Mouse (Mus musculus): Measurements from ENCODE around the gene Slc34a3. TPM values are rescaled to one million over a fixed set of nuclear protein-coding genes. Genes with fewer than 3 reads are reported as not detected.
"Not testable (repeated sequence)": the region's sequence is repeated elsewhere in the genome, so short reads cannot be mapped to it uniquely, and the experiment has no call there.

Slc34a3 gene
- polyA plus RNA-seq, 1 experiment from 2014 or later: not detected

DNA sequence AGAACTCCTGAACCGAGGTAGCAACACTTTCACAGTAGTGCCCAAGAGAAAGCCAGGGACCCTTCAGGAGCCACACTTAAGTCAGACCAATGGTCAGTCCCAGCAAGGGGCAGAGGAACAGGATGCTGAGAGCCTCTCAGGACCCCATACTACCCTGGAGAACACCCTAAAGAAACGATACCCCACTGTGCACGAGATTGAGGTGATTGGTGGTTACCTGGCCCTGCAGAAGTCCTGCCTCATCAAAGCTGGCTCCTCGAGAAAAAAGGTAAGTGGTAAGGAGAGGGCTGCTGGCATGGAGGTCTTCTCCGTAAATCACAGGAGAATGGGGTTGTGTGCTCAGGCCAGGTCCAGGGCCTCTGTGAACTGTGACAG lies 30.1 kb upstream of the Slc34a3 start:
- Histone ChIP-seq H3K36me3 (peaks cover 1% of the 10 kb centered on the region; the same call in 1 of the 2 replicates), H3K9me3 (replicated peaks) (no peaks in the 10 kb centered on the region), H3K4me2 (peak overlapping the region; percentile 100), H3K27me3 (peaks cover 15% of the 10 kb centered on the region), H3K27ac (no peak overlapping the region), H3K9ac (peak overlapping the region; percentile 67; the same call in 1 of the 2 replicates), H3K4me3 (no peak overlapping the region), H3K4me1 (replicated peaks) (peaks cover 50% of the 10 kb centered on the region)
- no peak for ATAC-seq (replicated peaks; ENCODE audit: insufficient number of reproducible peaks, insufficient read depth, low FRiP score, low read depth)
- WGBS: 75% methylated on average over 5 of the region's 5 CpGs

- Histone ChIP-seq H3K9ac (peak overlapping the region; percentile 67), H3K4me2 (peak overlapping the region; percentile 100), H3K9me3 (replicated peaks) (no peaks in the 10 kb centered on the region), H3K27me3 (peaks cover 15% of the 10 kb centered on the region), H3K4me3 (peak overlapping the region; percentile 91), H3K27ac (no peak overlapping the region), H3K4me1 (replicated peaks) (peaks cover 50% of the 10 kb centered on the region), H3K36me3 (no peaks in the 10 kb centered on the region)
- no peak for ATAC-seq (replicated peaks; ENCODE audit: insufficient number of reproducible peaks, insufficient read depth, low FRiP score, low read depth)
- WGBS: 20% methylated on average over 12 of the region's 12 CpGs
These were observed 29.6 kb upstream of the Slc34a3 start for GRCm38 (mm10) chr2:25263623-25264285.

GRCm38 (mm10) chr2:25262795-25263622 lies 28.8 kb upstream of the Slc34a3 start:
- no peaks in the 10 kb centered on the region for H3K9me3 ChIP-seq (replicated peaks)
- peak; percentile 18 for ATAC-seq (replicated peaks; ENCODE audit: insufficient number of reproducible peaks, insufficient read depth, low FRiP score, low read depth)
- peak overlapping the region; percentile 44; the same call in 1 of the 2 replicates for H3K27ac ChIP-seq
- peaks cover 15% of the 10 kb centered on the region for H3K27me3 ChIP-seq
- H3K9ac ChIP-seq: peak overlapping the region; percentile 67
- peak overlapping the region; percentile 100 for H3K4me2 ChIP-seq
- WGBS: under 1% methylated on average over 82 of the region's 82 CpGs
- no peaks in the 10 kb centered on the region for H3K36me3 ChIP-seq
- H3K4me3 ChIP-seq: peak overlapping the region; percentile 91
- H3K4me1 ChIP-seq (replicated peaks): peaks cover 50% of the 10 kb centered on the region

- Histone ChIP-seq H3K27ac (peak within 1 kb of the TSS; percentile 46), H3K4me1 (replicated peaks) (peaks cover 46% of the 10 kb centered on the region), H3K9me3 (replicated peaks) (no peaks in the 10 kb centered on the region), H3K27me3 (peaks cover 15% of the 10 kb centered on the region), H3K36me3 (no peaks in the 10 kb centered on the region), H3K9ac (peak within 1 kb of the TSS; percentile 67), H3K4me2 (peak within 1 kb of the TSS; percentile 100), H3K4me3 (peak within 1 kb of the TSS; percentile 91)
- under 1% methylated on average over 39 of the region's 39 CpGs for WGBS
- ATAC-seq (replicated peaks; ENCODE audit: insufficient number of reproducible peaks, insufficient read depth, low FRiP score, low read depth): peak; percentile 98
These were observed 28.2 kb upstream of the Slc34a3 start, which contains the start of gene Tprn for GRCm38 (mm10) chr2:25262291-25262767. TSS of gene Tprn (plus strand) at chr2:25262618.

DNA sequence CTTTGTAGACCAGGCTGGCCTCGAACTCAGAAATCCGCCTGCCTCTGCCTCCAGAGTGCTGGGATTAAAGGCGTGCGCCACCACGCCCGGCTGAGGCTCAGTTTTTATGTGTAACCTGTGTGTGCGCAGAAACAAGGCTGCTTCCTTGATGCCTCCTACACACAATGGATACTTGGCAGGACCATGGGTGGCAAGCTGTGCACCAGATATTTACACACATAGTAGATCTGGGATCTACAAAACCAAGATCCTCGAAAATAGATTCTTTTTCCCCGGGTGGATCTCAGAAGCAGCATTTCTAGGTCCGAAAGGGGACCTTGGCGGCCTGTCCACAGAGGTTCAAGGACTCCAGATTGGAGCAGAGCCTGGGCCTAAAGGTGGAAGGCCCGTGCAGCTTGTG lies 27.7 kb upstream of the Slc34a3 start:
- Histone ChIP-seq H3K27ac (peak overlapping the region; percentile 46), H3K9ac (peak overlapping the region; percentile 37; the same call in 1 of the 2 replicates), H3K9me3 (replicated peaks) (no peaks in the 10 kb centered on the region), H3K27me3 (peaks cover 15% of the 10 kb centered on the region), H3K4me2 (peak overlapping the region; percentile 100), H3K4me3 (peak overlapping the region; percentile 91), H3K36me3 (no peaks in the 10 kb centered on the region), H3K4me1 (replicated peaks) (peaks cover 42% of the 10 kb centered on the region)
- ATAC-seq (replicated peaks; ENCODE audit: insufficient number of reproducible peaks, insufficient read depth, low FRiP score, low read depth): no peak
- WGBS: 41% methylated on average over 12 of the region's 12 CpGs

GRCm38 (mm10) chr2:25258887-25259286 lies 24.7 kb upstream of the Slc34a3 start:
- no peak overlapping the region for H3K4me3 ChIP-seq
- 66% methylated on average over 2 of the region's 2 CpGs for WGBS

GRCm38 (mm10) chr2:25257250-25257649 lies 23.1 kb upstream of the Slc34a3 start:
- not testable (repeated sequence) for H3K4me3 ChIP-seq; H3K9ac ChIP-seq; H3K27me3 ChIP-seq; ATAC-seq (replicated peaks; ENCODE audit: insufficient number of reproducible peaks, insufficient read depth, low FRiP score, low read depth); H3K36me3 ChIP-seq; H3K4me2 ChIP-seq; H3K27ac ChIP-seq; H3K9me3 ChIP-seq (replicated peaks)
- H3K4me1 ChIP-seq (replicated peaks): peaks cover 20% of the 10 kb centered on the region
- 86% methylated on average over 5 of the region's 5 CpGs for WGBS

More at GRCm38 (mm10) chr2:25258887-25259286, 24.7 kb upstream of the Slc34a3 start:
- ATAC-seq (replicated peaks; ENCODE audit: insufficient number of reproducible peaks, insufficient read depth, low FRiP score, low read depth): no peak
- Histone ChIP-seq H3K27me3 (peaks cover 8% of the 10 kb centered on the region), H3K4me1 (replicated peaks) (peaks cover 32% of the 10 kb centered on the region), H3K9me3 (replicated peaks) (no peaks in the 10 kb centered on the region), H3K27ac (no peak overlapping the region), H3K4me2 (no peak overlapping the region), H3K36me3 (no peaks in the 10 kb centered on the region), H3K9ac (no peak overlapping the region)

- Histone ChIP-seq H3K4me1 (replicated peaks) (peaks cover 16% of the 10 kb centered on the region), H3K36me3 (peaks cover 10% of the 10 kb centered on the region), H3K4me2 (peak overlapping the region; percentile 91), H3K4me3 (peak overlapping the region; percentile 81), H3K9ac (peak overlapping the region; percentile 81)
- H3K27me3 ChIP-seq; H3K27ac ChIP-seq; H3K9me3 ChIP-seq (replicated peaks); ATAC-seq (replicated peaks; ENCODE audit: insufficient number of reproducible peaks, insufficient read depth, low FRiP score, low read depth): not testable (repeated sequence)
- WGBS: 56% methylated on average over 12 of the region's 12 CpGs
These were observed 22.4 kb upstream of the Slc34a3 start for GRCm38 (mm10) chr2:25256443-25257109.

DNA sequence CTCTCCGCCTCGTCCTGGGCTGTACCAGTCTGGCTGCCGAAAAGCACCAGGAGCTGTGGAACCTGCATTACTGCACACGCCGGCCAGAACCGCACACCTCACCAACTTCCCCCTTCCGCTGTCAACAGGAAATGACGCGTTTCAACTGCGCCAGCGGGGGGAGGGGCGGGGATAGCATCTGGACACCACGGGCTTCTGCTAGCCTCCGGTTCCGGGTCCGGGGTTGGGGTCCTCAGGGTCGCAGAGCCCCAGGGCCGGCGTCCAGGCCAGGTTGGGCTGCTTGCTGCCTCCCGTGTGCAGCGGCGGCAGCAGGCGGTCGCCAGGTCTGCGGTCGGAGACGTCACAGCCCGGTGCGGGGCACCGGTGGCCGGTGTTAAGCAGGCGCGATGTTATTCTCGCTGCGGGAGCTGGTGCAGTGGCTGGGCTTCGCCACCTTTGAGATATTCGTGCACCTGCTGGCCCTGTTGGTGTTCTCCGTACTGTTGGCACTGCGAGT lies 21.2 kb upstream of the Slc34a3 start, which contains the start of gene Tmem203:
Gene Tmem203 (plus strand): TSS at position 156 of the 496 bp plus-strand sequence.
- peak within 1 kb of the TSS; percentile 91 for H3K4me2 ChIP-seq
- H3K36me3 ChIP-seq: peaks cover 19% of the 10 kb centered on the region
- H3K4me3 ChIP-seq: peak within 1 kb of the TSS; percentile 81
- H3K27ac ChIP-seq: peak within 1 kb of the TSS; percentile 80
- H3K27me3 ChIP-seq: no peaks in the 10 kb centered on the region
- H3K9me3 ChIP-seq (replicated peaks): no peaks in the 10 kb centered on the region
- peak; percentile 83 for ATAC-seq (replicated peaks; ENCODE audit: insufficient number of reproducible peaks, insufficient read depth, low FRiP score, low read depth)
- H3K4me1 ChIP-seq (replicated peaks): peaks cover 16% of the 10 kb centered on the region
- H3K9ac ChIP-seq: peak within 1 kb of the TSS; percentile 81
- WGBS: under 1% methylated on average over 39 of the region's 39 CpGs

DNA sequence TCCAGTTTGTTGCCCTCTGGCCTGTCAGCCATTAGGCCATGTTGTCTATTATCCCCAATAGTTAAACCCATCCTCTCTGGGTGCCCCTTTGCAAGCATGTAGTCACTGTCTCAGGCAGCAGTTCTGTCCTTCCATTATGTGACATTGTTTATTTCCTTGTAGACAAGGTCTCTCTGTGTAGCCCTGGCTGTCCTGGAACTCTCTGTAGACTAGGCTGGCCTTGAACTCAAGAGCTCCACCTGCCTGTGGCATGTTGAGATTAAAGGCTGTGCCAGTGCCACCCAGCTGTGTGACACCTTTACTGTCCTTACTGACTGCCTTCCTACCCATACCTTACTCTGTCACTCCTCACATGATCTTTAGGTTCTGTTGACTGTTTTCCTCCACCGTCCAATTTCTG lies 18.2 kb upstream of the Slc34a3 start:
- no peak overlapping the region for H3K9ac ChIP-seq
- no peak overlapping the region for H3K27ac ChIP-seq
- H3K4me1 ChIP-seq (replicated peaks): peaks cover 16% of the 10 kb centered on the region
- H3K27me3 ChIP-seq: no peaks in the 10 kb centered on the region
- peaks cover 42% of the 10 kb centered on the region for H3K36me3 ChIP-seq
- H3K4me2 ChIP-seq: no peak overlapping the region
- H3K4me3 ChIP-seq: no peak overlapping the region
- H3K9me3 ChIP-seq (replicated peaks): no peaks in the 10 kb centered on the region
- 83% methylated on average over 1 of the region's 1 CpGs for WGBS
- no peak for ATAC-seq (replicated peaks; ENCODE audit: insufficient number of reproducible peaks, insufficient read depth, low FRiP score, low read depth)
